Mouse (Mus musculus): ENCODE measurements at regions not wholly inside any gene's neighbourhood (a gene's known extent, or its start where the extent isn't known, plus 50 kb on each side); places are given as distances from the start of the nearest gene placed in this dataset.

- TF ChIP-seq POLR2A (IDR thresholded peaks at IDR 0.05; ENCODE audit: control insufficient read depth, low read depth, low read length) (no peak), CTCF (IDR thresholded peaks at IDR 0.05; ENCODE audit: control insufficient read depth, insufficient read depth, insufficient replicate concordance, low read depth, low read length) (no peak)
- H3K4me3 ChIP-seq (ENCODE audit: control insufficient read depth, low read depth, low read length), result no peak overlapping the region
- H3K4me1 ChIP-seq (ENCODE audit: control insufficient read depth, insufficient read depth, low read length), result no peaks in the 10 kb centered on the region
Measured at GRCm38 (mm10) chr15:38351701-38352100, 926.3 kb downstream of the 4930447A16Rik start.

DNA sequence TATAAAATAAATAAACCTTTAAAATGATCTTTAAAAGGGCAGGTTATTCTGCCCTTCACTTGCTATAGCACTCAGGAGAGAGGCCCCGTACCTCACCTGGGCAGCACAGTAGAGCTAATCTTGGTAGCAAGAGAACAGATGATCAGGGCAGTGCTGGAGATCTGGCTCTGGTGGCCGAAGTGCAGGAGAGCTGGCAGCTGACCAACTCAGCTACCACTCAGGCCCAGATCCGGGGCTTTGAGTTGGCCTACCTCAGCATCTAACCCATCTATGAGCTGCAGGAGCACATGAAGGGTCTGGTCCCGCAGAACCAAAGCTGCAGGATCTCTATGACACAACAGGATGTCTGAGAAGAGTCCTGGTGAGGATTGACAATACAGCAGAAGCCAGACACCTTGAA is 928.0 kb downstream of the 4930447A16Rik start:
- no peak overlapping the region for H3K27ac ChIP-seq (ENCODE audit: control insufficient read depth, insufficient read depth, low read depth, low read length)
- no peaks in the 10 kb centered on the region for H3K36me3 ChIP-seq (ENCODE audit: control insufficient read depth, insufficient read depth, low read length)
- H3K4me3 ChIP-seq (ENCODE audit: control insufficient read depth, low read depth, low read length), result no peak overlapping the region
- no peaks in the 10 kb centered on the region for H3K4me1 ChIP-seq (ENCODE audit: control insufficient read depth, insufficient read depth, low read length)
- TF ChIP-seq POLR2A (IDR thresholded peaks at IDR 0.05; ENCODE audit: control insufficient read depth, low read depth, low read length) (no peak), CTCF (IDR thresholded peaks at IDR 0.05; ENCODE audit: control insufficient read depth, insufficient read depth, insufficient replicate concordance, low read depth, low read length) (no peak)
- no peaks in the 10 kb centered on the region for H3K27me3 ChIP-seq (ENCODE audit: control insufficient read depth, insufficient read depth, low read length)

More at GRCm38 (mm10) chr15:38351701-38352100, 926.3 kb downstream of the 4930447A16Rik start:
- H3K27ac ChIP-seq (ENCODE audit: control insufficient read depth, insufficient read depth, low read depth, low read length), result no peak overlapping the region
- no peaks in the 10 kb centered on the region for H3K36me3 ChIP-seq (ENCODE audit: control insufficient read depth, insufficient read depth, low read length)
- H3K27me3 ChIP-seq (ENCODE audit: control insufficient read depth, insufficient read depth, low read length), result no peaks in the 10 kb centered on the region

GRCm38 (mm10) chr15:38359053-38359452 is 933.7 kb downstream of the 4930447A16Rik start:
- H3K4me3 ChIP-seq (ENCODE audit: control insufficient read depth, low read depth, low read length), result no peak overlapping the region
- no peaks in the 10 kb centered on the region for H3K36me3 ChIP-seq (ENCODE audit: control insufficient read depth, insufficient read depth, low read length)
- TF ChIP-seq CTCF (IDR thresholded peaks at IDR 0.05; ENCODE audit: control insufficient read depth, insufficient read depth, insufficient replicate concordance, low read depth, low read length) (no peak), POLR2A (IDR thresholded peaks at IDR 0.05; ENCODE audit: control insufficient read depth, low read depth, low read length) (no peak)
- no peaks in the 10 kb centered on the region for H3K27me3 ChIP-seq (ENCODE audit: control insufficient read depth, insufficient read depth, low read length)
- H3K27ac ChIP-seq (ENCODE audit: control insufficient read depth, insufficient read depth, low read depth, low read length), result no peak overlapping the region
- no peaks in the 10 kb centered on the region for H3K4me1 ChIP-seq (ENCODE audit: control insufficient read depth, insufficient read depth, low read length)

- Histone ChIP-seq H3K36me3 (ENCODE audit: control insufficient read depth, insufficient read depth, low read length) (no peaks in the 10 kb centered on the region), H3K4me1 (ENCODE audit: control insufficient read depth, insufficient read depth, low read length) (no peaks in the 10 kb centered on the region), H3K4me3 (ENCODE audit: control insufficient read depth, low read depth, low read length) (no peak overlapping the region), H3K27ac (ENCODE audit: control insufficient read depth, insufficient read depth, low read depth, low read length) (no peak overlapping the region), H3K27me3 (ENCODE audit: control insufficient read depth, insufficient read depth, low read length) (no peaks in the 10 kb centered on the region)
- TF ChIP-seq POLR2A (IDR thresholded peaks at IDR 0.05; ENCODE audit: control insufficient read depth, low read depth, low read length) (no peak), CTCF (IDR thresholded peaks at IDR 0.05; ENCODE audit: control insufficient read depth, insufficient read depth, insufficient replicate concordance, low read depth, low read length) (no peak)
Measured at GRCm38 (mm10) chr15:38363522-38363921, 938.2 kb downstream of the 4930447A16Rik start.

DNA sequence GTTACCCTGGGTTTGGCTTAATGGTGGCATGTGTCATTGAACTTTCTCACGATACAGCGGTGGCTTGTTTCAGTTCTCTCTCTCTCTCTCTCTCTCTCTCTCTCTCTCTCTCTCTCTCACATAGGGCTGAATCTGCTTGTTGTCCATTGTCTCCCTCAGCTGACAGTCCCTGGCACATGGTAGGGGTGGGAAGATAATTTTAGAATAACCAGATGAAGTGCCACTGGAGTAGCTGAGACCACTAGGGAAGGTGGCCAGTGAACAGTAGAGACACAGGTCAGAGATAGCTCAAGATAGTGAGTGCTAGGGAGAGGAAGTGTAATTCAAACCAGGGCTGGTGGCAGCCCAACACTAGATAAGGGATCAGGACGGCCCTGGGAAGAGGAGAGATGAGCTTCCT is 938.7 kb downstream of the 4930447A16Rik start:
- Histone ChIP-seq H3K27ac (ENCODE audit: control insufficient read depth, insufficient read depth, low read depth, low read length) (no peak overlapping the region), H3K27me3 (ENCODE audit: control insufficient read depth, insufficient read depth, low read length) (no peaks in the 10 kb centered on the region), H3K4me3 (ENCODE audit: control insufficient read depth, low read depth, low read length) (no peak overlapping the region), H3K36me3 (ENCODE audit: control insufficient read depth, insufficient read depth, low read length) (no peaks in the 10 kb centered on the region), H3K4me1 (ENCODE audit: control insufficient read depth, insufficient read depth, low read length) (no peaks in the 10 kb centered on the region)
- no peak for TF ChIP-seq CTCF (IDR thresholded peaks at IDR 0.05; ENCODE audit: control insufficient read depth, insufficient read depth, insufficient replicate concordance, low read depth, low read length)

- no peaks in the 10 kb centered on the region; the same call in 1 of the 2 replicates for H3K4me1 ChIP-seq (ENCODE audit: control insufficient read depth, insufficient read depth, low read length)
- no peaks in the 10 kb centered on the region for H3K27me3 ChIP-seq (ENCODE audit: control insufficient read depth, insufficient read depth, low read length)
- H3K4me3 ChIP-seq (ENCODE audit: control insufficient read depth, low read depth, low read length), result no peak overlapping the region
- TF ChIP-seq CTCF (IDR thresholded peaks at IDR 0.05; ENCODE audit: control insufficient read depth, insufficient read depth, insufficient replicate concordance, low read depth, low read length) (no peak), POLR2A (IDR thresholded peaks at IDR 0.05; ENCODE audit: control insufficient read depth, low read depth, low read length) (no peak)
- no peak overlapping the region for H3K27ac ChIP-seq (ENCODE audit: control insufficient read depth, insufficient read depth, low read depth, low read length)
- H3K36me3 ChIP-seq (ENCODE audit: control insufficient read depth, insufficient read depth, low read length), result no peaks in the 10 kb centered on the region
Measured at GRCm38 (mm10) chr15:38367643-38368042, 942.3 kb downstream of the 4930447A16Rik start.

GRCm38 (mm10) chr15:38368291-38368690 is 942.9 kb downstream of the 4930447A16Rik start:
- no peak overlapping the region for H3K4me3 ChIP-seq (ENCODE audit: control insufficient read depth, low read depth, low read length)
- TF ChIP-seq CTCF (IDR thresholded peaks at IDR 0.05; ENCODE audit: control insufficient read depth, insufficient read depth, insufficient replicate concordance, low read depth, low read length) (no peak), POLR2A (IDR thresholded peaks at IDR 0.05; ENCODE audit: control insufficient read depth, low read depth, low read length) (no peak)
- H3K4me1 ChIP-seq (ENCODE audit: control insufficient read depth, insufficient read depth, low read length), result no peaks in the 10 kb centered on the region; the same call in 1 of the 2 replicates
- H3K27me3 ChIP-seq (ENCODE audit: control insufficient read depth, insufficient read depth, low read length), result no peaks in the 10 kb centered on the region
- no peaks in the 10 kb centered on the region for H3K36me3 ChIP-seq (ENCODE audit: control insufficient read depth, insufficient read depth, low read length)
- no peak overlapping the region for H3K27ac ChIP-seq (ENCODE audit: control insufficient read depth, insufficient read depth, low read depth, low read length)
